Mouse (Mus musculus) thymus, adult 2 months (tissue): Measurements from ENCODE around the gene G530012D18Rik.
"Not testable (repeated sequence)": the region's sequence is repeated elsewhere in the genome, so short reads cannot be mapped to it uniquely, and the experiment has no call there.

Experiments used
- CTCF ChIP-seq: fragments of 200-500 bp; IDR thresholded peaks from 2 replicates; pipeline ENCODE4 v1.5.1; 2012; ENCODE audit warnings: mild to moderate bottlenecking, control low read depth, low read length, moderate library complexity, borderline replicate concordance; ENCODE audit not compliant: control insufficient read depth, poor library complexity, insufficient read depth; ENCODE audit errors: extremely low read depth
- POLR2A ChIP-seq: fragments of 200-500 bp; IDR thresholded peaks from 2 replicates; pipeline ENCODE4 v1.6.1; 2012; ENCODE audit warnings: mild to moderate bottlenecking, low read length, control low read depth, moderate library complexity; ENCODE audit not compliant: control insufficient read depth, poor library complexity, insufficient read depth; ENCODE audit errors: extremely low read depth

GRCm38 (mm10) chr1:85580148-85580534 lies 4.7 kb downstream of the G530012D18Rik start:
- TF ChIP-seq POLR2A, CTCF: not testable (repeated sequence)
